ENCODE assay signal across 30 mouse cellular contexts in the genomic region with DNA sequence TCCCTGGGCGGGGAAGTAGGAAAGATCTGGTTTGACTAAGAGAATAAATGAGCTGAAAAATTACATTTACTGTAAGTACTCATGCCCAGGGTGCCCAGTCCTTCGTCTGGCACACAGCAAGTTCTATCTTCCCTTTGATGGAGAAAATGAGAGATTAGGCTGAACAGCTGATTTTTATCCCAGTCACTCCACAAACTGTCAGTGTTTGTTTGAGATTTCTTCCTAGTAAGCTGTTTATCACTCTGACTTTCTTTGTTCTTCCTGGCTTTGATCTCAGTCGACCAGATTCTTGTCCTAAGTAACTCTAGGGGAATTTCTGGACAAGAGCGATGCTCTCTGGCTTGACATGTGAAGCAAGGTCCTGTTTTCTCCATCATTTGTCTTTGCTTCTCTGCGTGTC.
A peak's percentile ranks its signal among the peaks of the same experiment; 100 is the strongest.
DNase-seq lines count a peak whose midpoint lies in the region; ATAC-seq lines count a peak whose summit lies in the region.
"Had no signal": no experiment of that assay in that cellular context is flagged by ENCODE, and none has a peak within 500 bp of the region (broad histone marks: within the 10 kb centered on the region; RNA-seq: fewer than 3 reads in every experiment).

No protein-coding gene starts in this region.

- WGBS in lung, embryonic 15.5 days, result 6% methylated on average over 5 of the region's 5 CpGs

- ATAC-seq in lung, embryonic 15.5 days (ENCODE audit: borderline replicate concordance, extremely low read depth, low FRiP score, low TSS enrichment), result peak; percentile 91; the same call in 1 of the 2 replicates
- ATAC-seq: forebrain, embryonic 13.5 days; intestine, embryonic 16.5 days had no signal

- H3K36me3 ChIP-seq in lung, embryonic 15.5 days, result no peaks in the 10 kb centered on the region
- H3K36me3 ChIP-seq: embryonic facial prominence, embryonic 10.5 days; embryonic facial prominence, embryonic 15.5 days; heart, embryonic 10.5 days; heart, embryonic 15.5 days; hindbrain, embryonic 12.5 days; neural tube, embryonic 13.5 days had no signal

- H3K9ac ChIP-seq in lung, embryonic 15.5 days, result no peak overlapping the region
- H3K9ac ChIP-seq: embryonic facial prominence, embryonic 15.5 days; forebrain, embryonic 13.5 days; heart, embryonic 15.5 days; hindbrain, embryonic 12.5 days; liver, embryonic 14.5 days; neural tube, embryonic 13.5 days had no signal

- H3K4me2 ChIP-seq in lung, embryonic 15.5 days, result no peak overlapping the region
- H3K4me2 ChIP-seq: embryonic facial prominence, embryonic 15.5 days; forebrain, embryonic 13.5 days; heart, embryonic 15.5 days; hindbrain, embryonic 12.5 days; neural tube, embryonic 13.5 days had no signal

- no peaks in the 10 kb centered on the region for H3K27me3 ChIP-seq in lung, embryonic 15.5 days
- H3K27me3 ChIP-seq: embryonic facial prominence, embryonic 15.5 days; forebrain, embryonic 13.5 days; heart, embryonic 15.5 days; hindbrain, embryonic 12.5 days; neural tube, embryonic 13.5 days had no signal

- H3K9me3 ChIP-seq in lung, embryonic 15.5 days, result no peaks in the 10 kb centered on the region
- H3K9me3 ChIP-seq: embryonic facial prominence, embryonic 10.5 days; embryonic facial prominence, embryonic 15.5 days; forebrain, embryonic 13.5 days; heart, embryonic 10.5 days; heart, embryonic 15.5 days; hindbrain, embryonic 12.5 days; neural tube, embryonic 13.5 days had no signal

- H3K27ac ChIP-seq in lung, embryonic 15.5 days, result no peak overlapping the region
- H3K27ac ChIP-seq: embryonic facial prominence, embryonic 10.5 days; embryonic facial prominence, embryonic 15.5 days; forebrain, embryonic 13.5 days; heart, embryonic 10.5 days; heart, embryonic 15.5 days; hindbrain, embryonic 12.5 days; liver, embryonic 14.5 days; macrophage; neural tube, embryonic 13.5 days had no signal

- no peak overlapping the region for H3K4me3 ChIP-seq in lung, embryonic 15.5 days
- H3K4me3 ChIP-seq: embryonic facial prominence, embryonic 10.5 days; embryonic facial prominence, embryonic 15.5 days; forebrain, embryonic 13.5 days; heart, embryonic 10.5 days; heart, embryonic 15.5 days; hindbrain, embryonic 12.5 days; neural tube, embryonic 13.5 days had no signal

- no peak for DNase-seq in lung, adult 18-20 months
- DNase-seq in embryo, embryonic 10 days (ENCODE audit: low spot score), result peak; percentile 58
- peak; percentile 17 for DNase-seq in embryo, embryonic 11 days
- DNase-seq in lung, postnatal 14 days, result peak; percentile 8
- DNase-seq in spleen, postnatal 10 days (ENCODE audit: low spot score in 2 of 2), result no peak
- no peak for DNase-seq in right cerebral cortex, postnatal 14 days
- DNase-seq in cerebellum, adult 8-10 months, result no peak
- DNase-seq: adrenal gland, postnatal 25 days; B cell, adult 2 months; cerebellum, adult 9-10 months; cerebellum, postnatal 36 days; gastrocnemius, postnatal 14 days; heart, adult 11 months; kidney, adult 8-10 months; kidney, postnatal 14 days; layer of hippocampus, adult 9-11 months; liver; right cerebral cortex, postnatal 4 days; thymus, postnatal 14 days had no signal

- no peaks in the 10 kb centered on the region for H3K4me1 ChIP-seq in lung, embryonic 15.5 days
- H3K4me1 ChIP-seq: embryonic facial prominence, embryonic 15.5 days; heart, embryonic 10.5 days; heart, embryonic 15.5 days had no signal

Comparison
In these comparisons a context has a peak if more than half of its experiments do, and no peak if none do; other contexts are left out.
1. DNase-seq: peak in embryo, embryonic 10 days (single experiment), embryo, embryonic 11 days (single experiment) and lung, postnatal 14 days (single experiment); none in lung, adult 18-20 months (0 of 2), spleen, postnatal 10 days (0 of 2), right cerebral cortex, postnatal 14 days (single experiment) and cerebellum, adult 8-10 months (single experiment).